Mouse (Mus musculus) thymus, postnatal 14 days (tissue): ENCODE data around the gene Emilin2.

ENCODE experiments used
- DNase-seq: peaks from one replicate; pipeline ENCODE4 v3.0.0; 2021

Emilin2 gene

DNA sequence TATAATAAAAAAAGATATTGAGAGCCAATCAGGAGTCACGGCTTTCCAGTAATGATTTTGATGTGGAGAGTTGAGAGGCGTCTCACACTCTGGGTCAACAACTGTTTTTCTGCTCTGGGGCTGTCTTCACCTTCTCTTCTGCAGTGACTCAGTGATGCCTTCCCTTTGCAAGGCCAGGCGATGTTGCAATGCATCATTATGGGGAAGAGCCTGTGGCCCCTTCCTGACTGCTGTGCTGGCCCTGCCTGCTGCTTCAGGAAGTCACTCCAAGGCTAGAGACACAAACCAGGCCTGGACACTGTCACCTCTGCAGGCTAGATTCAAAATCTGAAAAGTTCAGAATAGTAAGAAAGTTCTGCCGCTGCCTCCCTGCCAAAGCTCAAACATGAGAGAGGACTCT is 11.9 kb downstream of the Emilin2 start:
- no peak for DNase-seq

DNA sequence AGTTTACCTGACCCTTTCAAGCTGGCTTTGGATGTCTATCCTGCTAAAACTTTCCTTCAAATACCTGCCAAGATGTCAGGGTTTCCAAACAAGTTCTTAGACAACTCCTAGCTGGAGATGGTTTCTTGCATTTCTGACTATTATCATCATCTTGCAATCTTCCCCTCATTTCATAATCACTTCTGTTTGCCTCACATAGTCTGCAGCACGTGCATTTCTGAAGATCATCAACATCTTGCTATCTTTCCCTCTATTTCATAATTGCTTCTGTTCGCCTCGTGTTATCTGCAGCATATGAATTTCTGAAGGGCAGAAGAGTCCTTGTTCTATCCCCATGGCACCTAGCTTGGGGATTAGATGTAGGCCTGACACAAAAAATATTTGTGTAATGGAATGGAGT is 17.2 kb downstream of the Emilin2 start:
- no peak for DNase-seq

DNA sequence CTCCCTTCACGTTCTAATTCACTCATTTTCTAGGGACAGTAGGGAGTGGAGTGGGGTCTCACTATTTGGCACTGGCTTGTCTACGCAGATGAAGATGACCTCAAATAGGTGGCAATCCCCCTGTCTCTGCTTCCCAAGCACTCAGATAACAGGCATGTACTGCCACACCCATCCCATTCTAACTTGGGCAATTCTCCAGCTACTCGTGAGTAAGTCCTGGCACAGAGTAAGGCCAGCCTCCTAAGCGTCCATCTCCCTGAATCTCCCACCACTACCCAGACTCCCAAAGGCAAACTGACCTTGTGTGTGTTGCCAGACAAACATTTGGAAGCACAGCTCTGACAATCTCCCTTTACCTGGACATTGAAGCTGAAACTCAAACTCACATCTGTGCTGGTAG is 18.9 kb downstream of the Emilin2 start:
- no peak for DNase-seq

DNA sequence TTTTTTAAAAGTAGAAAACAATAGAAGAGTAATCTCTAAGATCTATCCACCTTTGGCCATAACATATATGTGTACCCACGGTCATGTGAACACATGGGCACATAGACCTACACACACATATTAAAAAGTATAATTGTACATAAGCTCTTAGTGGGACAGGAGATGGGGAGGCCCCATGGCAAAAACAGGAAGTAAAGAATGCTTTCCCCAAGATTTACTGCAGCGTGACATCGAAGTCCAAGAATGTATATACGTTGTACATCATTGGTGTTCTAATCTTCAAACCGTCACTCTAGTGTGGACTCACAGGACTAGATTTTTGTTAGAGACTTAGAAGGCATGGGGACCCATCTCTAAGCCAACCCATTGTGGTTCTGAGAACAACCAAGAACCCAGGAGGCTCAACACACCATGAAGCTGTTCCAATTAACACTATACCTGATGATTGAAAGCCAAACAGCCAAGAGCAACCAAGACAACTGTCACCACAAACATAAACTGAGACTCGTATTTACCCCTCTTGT is 19.8 kb downstream of the Emilin2 start:
- no peak for DNase-seq

DNA sequence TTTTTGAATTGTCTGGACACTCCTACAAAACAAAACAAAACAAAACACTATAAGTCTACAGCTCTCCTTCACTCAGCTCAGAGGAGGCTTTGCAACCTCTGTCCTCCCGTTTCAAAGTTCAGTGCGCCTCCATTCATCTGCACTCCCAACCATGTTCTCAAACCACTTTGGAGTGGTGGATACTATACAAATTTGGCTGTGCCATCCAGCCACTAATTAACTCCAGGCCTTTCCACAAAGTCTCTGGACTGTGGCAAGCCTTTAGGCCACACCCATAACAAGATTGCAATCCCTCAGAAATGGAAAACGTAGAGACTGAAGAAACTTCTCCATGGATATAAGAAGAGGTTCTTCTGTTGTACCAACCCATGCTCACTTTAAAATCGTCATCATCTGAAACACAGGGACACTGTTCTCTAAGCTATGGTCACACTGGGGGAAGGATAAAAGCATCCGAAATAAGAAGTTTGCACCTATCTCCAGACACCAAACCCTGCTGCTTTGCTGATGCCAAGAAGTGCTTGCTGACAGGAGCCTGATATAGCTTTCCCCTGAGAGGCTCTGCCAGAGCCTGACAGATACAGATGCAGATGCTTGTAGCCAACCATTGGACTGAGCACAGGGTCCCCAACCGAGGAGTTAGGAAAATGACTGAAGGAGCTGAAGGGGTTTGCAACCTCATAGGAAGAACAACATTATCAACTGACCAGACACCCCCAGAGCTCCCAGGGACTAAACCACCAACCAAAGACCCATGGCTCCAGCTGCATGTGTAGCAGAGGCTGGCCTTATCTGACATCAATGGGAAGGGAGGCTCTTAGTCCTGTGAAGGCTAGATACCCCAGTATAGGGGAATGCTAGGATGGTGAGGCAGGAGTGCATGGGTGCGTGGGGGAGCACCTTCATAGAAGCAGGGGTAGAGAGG is 21.0 kb downstream of the Emilin2 start:
- DNase-seq, result no peak

DNA sequence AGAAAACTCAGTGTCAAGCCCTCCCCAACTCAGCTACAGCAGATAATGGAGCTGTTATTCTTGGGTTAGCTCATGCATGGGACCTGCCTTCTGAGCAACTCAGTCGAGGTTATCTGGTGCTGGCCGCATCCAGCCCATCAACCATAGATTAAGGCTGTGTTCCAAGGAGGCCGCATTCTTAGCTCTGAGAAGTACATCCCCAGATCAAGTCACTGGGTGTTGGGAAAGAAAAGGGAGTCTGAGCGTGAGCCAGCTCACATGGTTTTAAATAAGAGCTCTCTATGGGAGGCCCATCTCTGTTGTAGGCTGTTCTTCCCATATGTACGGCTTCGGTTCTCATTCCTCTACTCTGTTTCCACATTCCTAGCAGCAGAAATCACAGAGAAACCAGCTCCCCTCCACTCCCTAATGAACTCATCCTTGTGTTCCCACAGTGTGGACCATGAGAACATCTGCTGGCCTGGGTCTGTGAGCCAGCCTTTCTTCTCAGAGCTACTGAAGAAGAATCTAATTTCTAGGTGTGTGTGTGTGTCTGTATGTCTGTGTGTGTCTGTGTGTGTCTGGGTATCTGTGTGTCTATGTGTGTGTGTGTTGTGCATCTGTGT is 22.1 kb downstream of the Emilin2 start:
- DNase-seq, result no peak

DNA sequence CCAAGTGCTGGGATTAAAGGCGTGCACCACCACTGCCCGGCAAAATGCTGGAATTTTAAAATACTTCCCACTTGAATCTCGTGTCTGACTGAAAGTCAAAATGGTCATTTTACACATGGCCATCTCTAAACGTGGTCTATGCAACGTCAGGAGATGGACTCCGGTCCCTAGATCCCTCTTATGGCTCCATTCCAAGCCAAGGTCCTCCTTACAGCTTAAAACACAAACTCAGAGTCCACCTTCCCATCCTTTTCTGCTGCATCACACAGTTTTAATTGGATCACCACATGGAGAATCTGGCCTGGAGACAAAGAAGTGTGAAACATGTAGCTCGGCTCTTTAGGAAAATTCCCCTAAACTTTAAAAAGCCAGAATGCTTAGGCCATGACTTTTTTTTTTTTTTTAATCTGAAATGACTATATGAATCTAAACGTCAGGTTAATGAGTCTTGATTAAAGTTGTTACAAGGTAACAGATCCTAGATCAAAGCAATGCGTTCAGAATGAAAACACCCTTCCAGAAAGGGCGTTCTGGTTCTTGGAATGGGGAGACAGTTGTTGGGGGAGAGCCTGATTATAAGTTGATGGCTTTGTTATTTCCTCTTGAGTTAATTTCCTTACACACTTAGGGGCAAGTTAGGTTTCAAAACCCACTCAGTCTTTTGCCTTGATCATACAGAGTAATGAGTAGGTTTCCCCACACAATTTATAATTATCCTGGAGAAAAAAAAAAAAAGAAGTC is 22.8 kb downstream of the Emilin2 start:
- no peak for DNase-seq

DNA sequence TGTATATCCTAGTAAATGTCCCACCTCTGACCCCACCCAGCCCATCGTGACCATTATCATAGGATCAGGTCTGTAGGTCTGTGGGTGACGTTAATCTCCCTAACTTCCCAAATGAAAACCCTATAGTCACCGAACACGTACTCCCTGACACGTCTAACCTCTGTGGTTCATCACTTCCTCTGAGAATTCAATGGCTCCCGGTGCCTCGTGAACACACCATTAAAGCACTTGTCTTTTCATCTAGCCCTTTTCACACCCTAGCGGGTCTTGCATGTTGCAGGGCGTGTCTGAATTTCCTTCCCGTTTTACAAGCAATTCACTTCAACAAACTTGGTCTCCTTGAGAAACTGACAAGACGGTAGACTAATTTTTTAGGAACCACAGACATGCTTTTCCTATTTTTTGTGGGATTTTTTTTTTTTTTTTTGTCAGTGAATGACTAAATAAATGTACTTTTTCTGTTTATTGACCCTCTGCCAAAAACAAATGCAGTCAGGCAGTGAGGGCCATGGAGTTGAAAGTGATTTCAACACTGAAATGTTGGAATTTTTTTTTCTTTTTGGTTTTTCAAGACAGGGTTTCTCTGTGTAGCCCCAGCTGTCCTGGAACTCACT is 23.5 kb downstream of the Emilin2 start:
- DNase-seq, result no peak

DNA sequence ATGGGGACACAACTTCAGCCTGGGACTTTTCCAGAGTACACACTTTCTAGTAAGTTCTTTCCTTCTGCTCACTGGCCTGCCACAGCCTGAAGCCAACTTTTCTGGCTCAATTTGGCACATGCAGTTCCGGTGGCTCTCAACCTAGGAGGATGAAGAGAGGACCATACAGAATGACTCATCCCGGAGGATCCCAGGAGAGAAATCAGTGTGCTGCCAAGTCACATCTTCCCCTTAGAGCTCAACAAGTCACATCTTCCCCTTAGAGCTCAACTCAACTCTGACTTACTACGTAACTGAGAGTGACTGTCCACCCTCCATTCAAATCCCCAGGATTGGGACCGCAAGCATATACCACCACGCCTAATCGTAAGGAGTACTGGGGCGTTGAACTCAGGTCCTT is 24.2 kb downstream of the Emilin2 start:
- no peak for DNase-seq

DNA sequence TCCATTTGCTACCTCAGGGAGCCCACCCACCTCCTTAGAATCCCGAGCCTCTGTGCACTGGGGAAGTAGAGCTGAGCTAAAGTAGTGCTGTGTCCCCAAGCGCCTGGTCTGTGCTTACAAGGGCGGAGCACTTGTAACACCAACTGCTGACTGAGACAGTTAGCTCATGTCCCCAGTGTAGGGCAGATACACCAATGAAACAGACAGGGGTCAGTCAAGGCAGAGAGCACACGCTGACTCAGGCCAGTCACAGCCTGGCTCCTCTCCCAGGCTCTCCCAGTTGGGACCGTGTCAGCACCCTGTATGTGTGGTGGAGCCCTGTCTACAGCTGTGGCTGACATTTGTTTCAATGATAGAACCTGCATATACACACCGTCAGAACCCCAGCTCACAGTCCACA is 25.8 kb downstream of the Emilin2 start:
- DNase-seq, result no peak

DNA sequence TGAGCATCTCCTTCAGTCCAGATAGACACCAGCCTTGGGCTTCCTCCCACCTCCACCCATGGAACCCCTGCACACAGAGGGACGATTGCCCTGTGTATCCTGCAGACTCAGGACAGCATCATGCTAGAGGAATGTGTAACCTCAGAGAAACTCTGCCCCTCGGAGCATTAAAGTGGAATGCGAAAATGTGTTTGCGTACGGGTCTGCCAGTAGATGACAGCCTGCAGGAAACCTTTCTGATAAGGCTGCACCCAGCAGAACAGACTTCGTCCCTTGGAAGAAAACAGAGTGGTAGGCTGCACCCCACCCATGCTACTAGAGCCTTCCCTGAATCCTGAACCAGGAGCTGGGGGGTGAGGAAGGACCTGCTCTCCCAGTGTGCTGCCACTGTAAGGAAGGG is 26.9 kb downstream of the Emilin2 start:
- DNase-seq, result no peak

DNA sequence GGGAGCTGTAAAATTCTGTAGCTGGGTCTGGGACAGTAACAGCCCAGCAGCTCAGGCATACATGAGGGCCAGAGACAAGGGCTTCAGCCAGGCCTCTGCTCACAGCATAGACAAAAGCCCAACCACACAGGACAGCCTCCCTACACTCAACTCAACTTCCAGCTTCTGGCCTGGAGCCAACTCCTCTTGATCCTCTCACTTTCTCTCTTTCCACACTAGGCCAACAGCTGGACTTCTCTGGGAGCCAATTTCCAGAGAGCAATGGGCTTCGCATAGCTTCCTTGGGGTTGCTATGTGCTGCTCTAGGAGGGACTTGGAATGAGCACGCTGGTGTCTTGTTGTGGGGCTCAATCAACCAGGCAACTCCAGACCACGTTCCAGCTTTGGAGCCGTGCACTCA is 28.5 kb downstream of the Emilin2 start:
- DNase-seq, result no peak

DNA sequence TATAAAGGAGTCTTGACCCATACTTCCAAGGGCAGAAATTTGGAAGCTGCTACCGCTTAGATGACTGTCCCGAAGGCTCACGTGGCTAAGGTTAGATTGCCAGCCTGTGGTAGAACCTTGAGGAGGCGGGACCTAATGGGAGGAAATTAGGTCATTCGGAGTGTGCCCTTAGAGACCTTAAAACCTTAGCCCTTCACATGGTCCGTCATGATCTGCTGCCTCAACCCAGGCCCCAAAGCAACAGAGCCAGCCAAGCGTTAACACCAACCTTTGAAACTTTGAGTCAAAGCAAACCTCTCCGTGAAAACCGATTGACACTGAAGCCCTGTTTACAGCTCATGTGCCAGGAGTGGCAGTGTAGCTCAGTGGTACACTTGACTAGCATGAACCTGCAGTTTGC is 29.1 kb downstream of the Emilin2 start:
- DNase-seq, result no peak

DNA sequence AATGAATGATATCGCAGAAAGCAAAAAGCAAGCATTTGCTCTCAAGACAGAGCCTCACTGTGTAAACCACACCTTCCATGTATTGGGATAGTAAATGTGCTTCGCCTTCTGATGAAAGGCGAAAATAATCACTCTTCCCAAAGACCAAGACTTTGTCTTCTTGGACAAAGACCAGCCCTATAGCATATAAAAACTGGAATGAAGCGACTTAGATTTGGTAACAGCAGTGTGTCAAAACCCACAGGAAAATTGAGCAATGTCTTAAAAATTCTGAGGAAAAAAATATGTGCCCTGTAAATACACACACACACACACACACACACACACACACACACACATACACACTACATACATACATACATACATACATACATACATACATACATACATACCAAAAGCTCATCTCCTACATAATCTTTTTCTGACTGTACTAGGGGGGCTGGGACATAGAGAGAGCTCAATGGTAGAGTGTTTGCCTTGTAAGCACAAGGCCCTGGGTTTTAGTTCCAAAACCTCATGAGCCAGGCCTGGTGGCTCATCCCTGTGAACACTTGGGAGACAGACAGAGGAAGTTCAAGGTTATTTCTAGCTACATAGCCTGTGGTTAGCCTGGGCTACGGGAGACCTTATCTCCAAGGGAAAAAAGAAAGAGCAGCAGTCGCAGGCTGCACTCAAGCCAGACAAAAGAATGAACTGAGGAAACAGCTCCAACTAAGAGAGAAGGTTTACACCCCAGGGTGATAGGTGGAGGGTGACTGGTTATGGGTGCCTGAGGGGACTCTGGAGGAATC is 33.9 kb downstream of the Emilin2 start:
- DNase-seq, result no peak

DNA sequence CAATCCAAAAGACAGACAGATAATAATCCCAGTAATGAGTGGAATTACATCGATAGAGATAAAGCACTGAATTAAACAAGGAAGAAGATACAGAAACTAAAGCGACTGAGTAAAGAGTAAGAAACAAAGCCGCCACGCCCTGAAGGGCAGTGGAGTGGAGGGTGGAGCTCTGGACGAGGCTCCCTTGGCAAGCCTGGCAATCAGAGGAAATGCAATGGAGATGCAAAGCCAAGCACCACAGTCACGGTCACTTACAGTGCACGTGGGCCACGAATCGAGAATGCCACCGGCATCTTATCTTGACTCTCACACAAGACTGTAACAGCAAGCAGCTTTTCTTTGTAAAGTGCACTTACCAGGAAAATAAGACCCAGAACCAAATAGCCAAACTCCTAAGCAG is 35.0 kb downstream of the Emilin2 start:
- no peak for DNase-seq

DNA sequence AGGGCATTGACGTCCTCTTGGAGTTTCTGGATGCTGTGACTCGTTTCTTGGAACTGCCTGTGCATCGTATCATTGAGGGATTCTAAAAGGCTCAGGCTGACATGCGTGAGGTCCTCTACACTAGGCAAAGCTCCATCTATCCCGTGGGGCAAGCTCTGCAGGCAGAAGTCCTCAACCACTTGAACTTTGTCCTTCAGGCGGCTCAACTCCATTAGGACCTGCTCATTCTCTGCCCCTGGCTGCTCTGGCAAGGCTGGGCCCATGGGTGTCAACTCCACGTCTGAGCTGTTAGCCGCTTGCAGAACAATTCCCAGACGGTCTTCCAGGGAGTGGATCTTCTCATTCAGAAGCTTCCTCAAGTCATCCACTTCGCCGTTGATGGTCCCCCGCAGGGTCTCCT is 37.9 kb downstream of the Emilin2 start:
- DNase-seq, result no peak

DNA sequence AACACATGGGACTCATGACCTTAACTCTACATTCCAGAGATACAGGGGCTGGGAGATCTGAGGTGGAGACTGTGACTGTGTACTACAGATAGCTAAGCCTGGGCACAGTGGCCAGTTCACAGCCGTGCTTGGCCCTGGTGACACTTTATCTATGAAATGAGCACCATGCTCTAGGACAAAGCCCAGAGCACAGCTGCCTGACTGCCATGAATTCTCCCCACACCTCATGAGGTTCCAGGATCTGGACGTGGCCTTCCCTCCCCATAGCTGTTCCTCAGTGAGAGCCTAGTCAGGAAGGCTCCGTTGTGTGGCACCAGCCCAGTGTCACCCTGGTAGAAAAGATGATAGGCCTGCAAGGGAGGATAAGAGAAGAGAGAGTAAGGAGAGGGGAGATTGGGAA is 43.2 kb downstream of the Emilin2 start:
- DNase-seq, result no peak

DNA sequence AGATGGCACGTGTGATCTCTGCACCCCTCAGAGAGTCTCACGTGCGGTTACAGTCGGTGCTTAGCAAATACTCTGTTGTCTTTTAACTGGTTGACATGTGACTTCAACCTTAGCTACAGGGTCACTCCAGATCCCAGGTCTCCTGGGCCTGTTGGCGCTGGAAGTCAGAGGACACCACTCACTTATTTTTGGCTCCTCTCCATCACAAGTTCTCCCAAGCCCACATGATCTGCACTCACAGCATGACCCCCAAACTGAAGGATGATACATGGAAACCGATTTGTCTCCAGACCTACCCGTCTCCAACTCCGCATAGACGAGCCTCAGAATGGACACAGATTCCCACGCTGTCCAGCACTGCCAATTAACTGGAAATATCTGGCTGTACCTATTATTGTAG is 43.6 kb downstream of the Emilin2 start:
- no peak for DNase-seq

DNA sequence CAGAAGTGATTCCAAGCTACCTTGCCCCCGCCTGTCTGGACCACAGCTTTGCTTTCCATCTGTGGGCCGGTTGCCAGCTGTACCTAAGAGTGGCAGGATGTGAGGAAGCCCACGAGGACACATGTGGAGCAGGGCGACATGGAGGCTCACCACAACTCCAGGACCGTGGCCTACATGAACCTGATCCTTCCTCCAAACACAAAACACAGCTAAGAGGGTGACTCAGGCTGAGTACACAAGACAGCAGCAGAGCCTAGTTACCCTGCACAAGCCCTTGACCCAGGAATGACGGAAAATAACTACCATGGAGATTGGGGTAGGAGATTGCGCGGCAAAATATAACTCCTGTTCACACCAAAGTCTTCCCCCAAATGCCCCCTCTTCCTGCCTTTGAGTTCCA is 44.4 kb downstream of the Emilin2 start:
- DNase-seq, result no peak

DNA sequence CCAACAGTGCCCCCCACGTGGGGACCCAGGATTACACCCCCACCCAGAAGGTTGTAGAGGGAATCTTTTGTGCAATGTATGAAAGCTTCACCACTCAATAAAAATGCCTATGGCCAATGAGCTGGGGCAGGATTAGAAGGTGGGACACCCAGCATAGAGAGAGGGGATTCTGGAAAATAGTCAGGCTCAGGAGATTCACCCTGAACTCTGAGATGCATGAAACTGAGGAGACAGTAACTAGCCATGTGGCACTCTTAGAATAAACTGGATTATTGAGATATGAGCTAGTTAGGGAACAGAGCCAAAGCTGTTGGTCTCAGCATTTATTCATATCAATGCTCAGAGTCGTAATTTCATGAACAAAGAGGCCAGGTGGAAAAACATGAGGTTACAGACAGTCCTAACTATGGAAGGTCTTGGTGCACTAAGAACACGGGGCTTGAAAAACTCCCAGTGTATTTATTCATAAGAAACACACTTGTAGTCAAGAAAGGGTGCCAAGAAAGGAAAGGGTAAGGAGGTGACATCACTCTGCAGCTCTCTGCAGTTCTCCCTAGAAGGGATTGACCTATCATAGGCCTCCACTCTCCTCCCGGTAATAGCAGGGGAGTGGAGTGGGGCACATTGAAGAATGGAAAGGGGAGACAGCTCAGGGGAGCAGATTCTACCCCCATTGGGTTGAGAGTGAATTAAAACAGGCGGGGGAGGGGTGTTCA is 46.3 kb downstream of the Emilin2 start:
- DNase-seq, result no peak

DNA sequence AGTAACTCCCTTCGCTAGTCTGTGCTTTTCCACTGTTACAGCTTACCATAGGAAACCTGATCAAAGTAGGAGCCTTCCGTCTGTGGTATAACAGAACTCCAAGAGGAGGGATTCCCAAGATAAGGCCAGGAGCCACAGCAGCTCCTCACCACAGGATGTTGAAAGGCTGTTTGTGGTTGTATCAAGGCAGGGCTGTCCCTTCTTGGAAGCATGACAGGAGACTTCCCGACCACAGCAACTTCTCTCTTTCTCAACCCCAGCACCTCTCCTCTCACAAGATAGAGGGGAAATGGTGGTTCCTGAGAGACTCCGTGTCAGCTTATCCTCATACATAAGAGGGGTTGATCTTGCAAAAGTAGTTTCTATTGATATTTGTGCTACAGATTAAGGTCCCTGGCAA is 47.0 kb downstream of the Emilin2 start:
- no peak for DNase-seq

DNA sequence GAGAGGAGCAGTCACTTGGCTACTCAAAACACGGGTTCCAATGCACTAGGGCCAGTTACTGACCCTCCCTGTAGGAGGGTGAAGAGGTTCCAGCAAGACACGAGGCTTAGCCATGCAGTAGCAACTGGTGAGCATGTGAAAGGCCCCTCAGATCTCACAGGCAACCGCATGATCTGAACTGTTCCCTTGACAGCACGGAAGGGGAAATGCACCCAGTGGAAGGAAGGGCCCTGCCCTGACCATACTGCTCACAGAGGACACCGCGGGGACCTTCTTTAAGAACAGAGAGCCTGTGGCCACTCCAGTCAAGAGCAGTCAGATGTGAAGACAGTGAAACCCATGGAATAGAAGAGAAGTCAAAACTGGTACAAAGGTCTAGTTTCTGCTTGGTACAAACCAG is 48.6 kb downstream of the Emilin2 start:
- DNase-seq, result peak; percentile 21
